ENCODE assay signal across 8 mouse cellular contexts in the genomic region with DNA sequence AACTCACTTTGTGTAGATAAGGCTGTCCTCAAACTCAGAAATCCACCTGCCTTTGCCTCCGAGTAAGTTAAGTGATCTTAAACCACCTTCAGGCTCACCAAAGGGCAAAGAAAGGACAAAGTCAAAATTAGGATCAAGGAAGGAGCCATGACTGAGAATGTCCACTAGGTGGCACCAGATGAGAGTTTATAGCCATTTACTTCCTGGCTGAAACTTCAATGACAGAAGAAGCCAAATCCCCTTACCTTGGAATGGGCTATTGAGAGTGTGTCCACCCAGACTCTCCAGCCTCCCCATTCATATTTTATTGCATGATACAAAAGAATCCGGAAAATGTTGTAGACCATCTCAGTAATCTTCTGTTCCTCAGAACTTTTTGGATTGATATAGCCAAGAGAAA.
DNase-seq lines count a peak whose midpoint lies in the region; ATAC-seq and TF ChIP-seq lines count a peak whose summit lies in the region.

No protein-coding gene starts in this region.

- no peaks in the 10 kb centered on the region for H3K9me3 ChIP-seq in liver, embryonic 14.5 days (ENCODE audit: control insufficient read depth, low read length)

- H3K4me3 ChIP-seq in thymus, adult 2 months (ENCODE audit: control insufficient read depth, insufficient read depth, low read length), result no peak overlapping the region
- no peak overlapping the region for H3K4me3 ChIP-seq in liver, embryonic 14.5 days (ENCODE audit: insufficient read depth in 1 of 2, low read depth in 2 of 2, low read length in 2 of 2)

- DNase-seq in cerebellum, adult 11 months, result peak; percentile 14
- DNase-seq in thymus, adult 2 months, result peak; percentile 6
- DNase-seq in thymus, postnatal 36 days, result no peak
- DNase-seq in cerebellum, postnatal 10 days, result peak; percentile 67 to 81
- peak in 2 of 3 experiments; percentile 2 to 5 for DNase-seq in liver, embryonic 14.5 days (ENCODE audit: low read depth in 3 of 3, low spot score in 3 of 3)
- DNase-seq in retina, postnatal 7 days (ENCODE audit: low read depth, low spot score), result peak; percentile 36

- H3K4me1 ChIP-seq in thymus, adult 2 months (replicated peaks; ENCODE audit: control insufficient read depth, insufficient read depth, low read length), result no peaks in the 10 kb centered on the region
- H3K4me1 ChIP-seq in liver, embryonic 14.5 days (replicated peaks; ENCODE audit: control insufficient read depth in 2 of 2, insufficient read depth in 2 of 2, low read length in 1 of 2), result no peaks in the 10 kb centered on the region

- TF ChIP-seq CTCF in thymus, adult 2 months (IDR thresholded peaks at IDR 0.05; ENCODE audit: borderline replicate concordance, control insufficient read depth, extremely low read depth, insufficient read depth, low read length, poor library complexity), result no peak
- TF ChIP-seq CTCF in liver, embryonic 14.5 days (IDR thresholded peaks at IDR 0.05; ENCODE audit: low read depth), result peak; percentile 78

- H3K27me3 ChIP-seq in thymus, adult 2 months (ENCODE audit: control insufficient read depth, insufficient read depth, low read length), result no peaks in the 10 kb centered on the region
- H3K27me3 ChIP-seq in liver, embryonic 14.5 days (ENCODE audit: control insufficient read depth, insufficient read depth, low read length), result no peaks in the 10 kb centered on the region

- no peak overlapping the region for H3K9ac ChIP-seq in liver, embryonic 14.5 days (replicated peaks)

- H3K27ac ChIP-seq in thymus, adult 2 months (ENCODE audit: control insufficient read depth, insufficient read depth, low read length), result no peak overlapping the region
- H3K27ac ChIP-seq in liver, embryonic 14.5 days, result no peak overlapping the region

- 24% methylated on average over 2 of the region's 2 CpGs for WGBS in thymus, adult 2 months
- 13% methylated on average over 2 of the region's 2 CpGs for WGBS in liver, embryonic 14.5 days (ENCODE audit: insufficient replicate concordance)

- ATAC-seq in cerebellum, adult (ENCODE audit: insufficient number of reproducible peaks, low FRiP score, low TSS enrichment), result no peak
- ATAC-seq in hematopoietic stem cell, adult 5-6 weeks (replicated peaks in 1 of 2; ENCODE audit: insufficient read depth in 1 of 2, low FRiP score in 2 of 2, low TSS enrichment in 1 of 2, low read depth in 1 of 2, poor library complexity in 2 of 2, severe bottlenecking in 2 of 2), result peak; percentile 74 to 82
- ATAC-seq in liver, embryonic 14.5 days (ENCODE audit: insufficient read depth), result no peak

- no peak for TF ChIP-seq EP300 in liver, embryonic 14.5 days (IDR thresholded peaks at IDR 0.05; ENCODE audit: low read depth)

- no peak for TF ChIP-seq POLR2A in thymus, adult 2 months (IDR thresholded peaks at IDR 0.05; ENCODE audit: control insufficient read depth, extremely low read depth, insufficient read depth, low read length, poor library complexity)

- H3K4me2 ChIP-seq in liver, embryonic 14.5 days (ENCODE audit: low read depth), result no peak overlapping the region

- no peaks in the 10 kb centered on the region for H3K36me3 ChIP-seq in thymus, adult 2 months (ENCODE audit: control insufficient read depth, insufficient read depth, low read length)
- no peaks in the 10 kb centered on the region for H3K36me3 ChIP-seq in liver, embryonic 14.5 days (replicated peaks; ENCODE audit: control insufficient read depth, insufficient read depth, low read depth)

Comparison
In these comparisons a context has a peak if more than half of its experiments do, and no peak if none do; other contexts are left out.
1. DNase-seq: peak in cerebellum, adult 11 months (single experiment), thymus, adult 2 months (single experiment), cerebellum, postnatal 10 days (2 of 2), liver, embryonic 14.5 days (2 of 3) and retina, postnatal 7 days (single experiment); none in thymus, postnatal 36 days (0 of 2).
2. ATAC-seq: peak in hematopoietic stem cell, adult 5-6 weeks (2 of 2); none in cerebellum, adult (single experiment) and liver, embryonic 14.5 days (single experiment).